Mouse (Mus musculus): ENCODE data around the gene Copz1. TPM values are rescaled to one million over a fixed set of nuclear protein-coding genes. Genes with fewer than 3 reads are reported as not detected.

The Copz1 gene
- polyA plus RNA-seq, 1 experiment: 191 TPM

GRCm38 (mm10) chr15:103292673-103293345 lies 20.3 kb downstream of the Copz1 start:
- Histone ChIP-seq H3K36me3 (ENCODE audit: control insufficient read depth, insufficient read depth) (peaks cover 83% of the 10 kb centered on the region), H3K27me3 (ENCODE audit: control insufficient read depth, insufficient read depth, insufficient read length) (no peaks in the 10 kb centered on the region), H3ac (ENCODE audit: control insufficient read depth, insufficient read length, low read depth) (no peak overlapping the region), H3K79me3 (ENCODE audit: low read depth) (no peaks in the 10 kb centered on the region), H3K79me2 (ENCODE audit: control insufficient read depth, insufficient read depth) (peaks cover 10% of the 10 kb centered on the region), H3K4me3 (ENCODE audit: insufficient read depth, poor library complexity, severe bottlenecking) (no peak overlapping the region)
- TF ChIP-seq MAX (IDR thresholded peaks at IDR 0.05) (no peak), CEBPB (IDR thresholded peaks at IDR 0.05; ENCODE audit: low read depth) (no peak), USF1 (IDR thresholded peaks at IDR 0.05; ENCODE audit: low read depth) (no peak), MYOG (IDR thresholded peaks at IDR 0.05; ENCODE audit: control insufficient read depth, extremely low read depth, insufficient read length) (no peak), MYOD1 (IDR thresholded peaks at IDR 0.05; ENCODE audit: control insufficient read depth, insufficient read length, low read depth) (no peak), CTCF (IDR thresholded peaks at IDR 0.05; ENCODE audit: control insufficient read depth, insufficient read depth, insufficient read length) (no peak), FOSL1 (IDR thresholded peaks at IDR 0.05; ENCODE audit: insufficient read depth, low read length, poor library complexity, severe bottlenecking) (no peak)

GRCm38 (mm10) chr15:103293375-103293774 lies 20.9 kb downstream of the Copz1 start:
- Histone ChIP-seq H3K79me3 (ENCODE audit: low read depth) (no peaks in the 10 kb centered on the region), H3K36me3 (ENCODE audit: control insufficient read depth, insufficient read depth) (peaks cover 88% of the 10 kb centered on the region), H3ac (ENCODE audit: control insufficient read depth, insufficient read length, low read depth) (no peak overlapping the region), H3K79me2 (ENCODE audit: control insufficient read depth, insufficient read depth) (peaks cover 4% of the 10 kb centered on the region), H3K4me3 (ENCODE audit: insufficient read depth, poor library complexity, severe bottlenecking) (no peak overlapping the region), H3K27me3 (ENCODE audit: control insufficient read depth, insufficient read depth, insufficient read length) (no peaks in the 10 kb centered on the region)
- TF ChIP-seq FOSL1 (IDR thresholded peaks at IDR 0.05; ENCODE audit: insufficient read depth, low read length, poor library complexity, severe bottlenecking) (no peak), MYOG (IDR thresholded peaks at IDR 0.05; ENCODE audit: control insufficient read depth, extremely low read depth, insufficient read length) (no peak), MYOD1 (IDR thresholded peaks at IDR 0.05; ENCODE audit: control insufficient read depth, insufficient read length, low read depth) (no peak), MAX (IDR thresholded peaks at IDR 0.05) (no peak), USF1 (IDR thresholded peaks at IDR 0.05; ENCODE audit: low read depth) (no peak), CEBPB (IDR thresholded peaks at IDR 0.05; ENCODE audit: low read depth) (no peak), CTCF (IDR thresholded peaks at IDR 0.05; ENCODE audit: control insufficient read depth, insufficient read depth, insufficient read length) (no peak)

DNA sequence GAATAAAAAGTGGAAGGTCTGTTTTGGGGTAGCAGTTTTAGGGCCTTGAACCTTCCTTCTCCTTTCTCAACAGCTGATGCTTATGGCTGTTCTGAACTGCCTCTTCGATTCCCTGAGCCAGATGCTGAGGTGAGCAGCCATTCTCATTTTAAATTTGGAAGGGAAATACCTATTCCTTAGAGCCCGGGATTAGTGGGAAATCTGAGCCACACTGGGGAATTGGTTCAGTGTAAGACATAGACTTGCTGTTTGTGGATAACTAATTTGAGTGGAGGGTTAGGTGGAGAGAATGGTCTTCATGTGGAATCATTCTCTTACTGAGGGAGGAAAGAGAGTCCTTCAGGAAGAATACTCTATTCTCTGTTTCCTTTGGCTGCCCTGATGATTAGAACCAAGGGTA lies 22.1 kb downstream of the Copz1 start:
- no peak overlapping the region for H3K4me3 ChIP-seq (ENCODE audit: insufficient read depth, poor library complexity, severe bottlenecking)
- H3ac ChIP-seq (ENCODE audit: control insufficient read depth, insufficient read length, low read depth): no peak overlapping the region
- peaks cover 91% of the 10 kb centered on the region for H3K36me3 ChIP-seq (ENCODE audit: control insufficient read depth, insufficient read depth)
- no peaks in the 10 kb centered on the region for H3K27me3 ChIP-seq (ENCODE audit: control insufficient read depth, insufficient read depth, insufficient read length)
- no peaks in the 10 kb centered on the region for H3K79me3 ChIP-seq (ENCODE audit: low read depth)
- no peak for TF ChIP-seq FOSL1 (IDR thresholded peaks at IDR 0.05; ENCODE audit: insufficient read depth, low read length, poor library complexity, severe bottlenecking)
- no peak for TF ChIP-seq MYOG (IDR thresholded peaks at IDR 0.05; ENCODE audit: control insufficient read depth, extremely low read depth, insufficient read length)
- TF ChIP-seq MYOD1 (IDR thresholded peaks at IDR 0.05; ENCODE audit: control insufficient read depth, insufficient read length, low read depth): no peak
- no peak for TF ChIP-seq MAX (IDR thresholded peaks at IDR 0.05)
- TF ChIP-seq CTCF (IDR thresholded peaks at IDR 0.05; ENCODE audit: control insufficient read depth, insufficient read depth, insufficient read length): no peak
- no peak for TF ChIP-seq CEBPB (IDR thresholded peaks at IDR 0.05; ENCODE audit: low read depth)
- TF ChIP-seq USF1 (IDR thresholded peaks at IDR 0.05; ENCODE audit: low read depth): no peak
- no peaks in the 10 kb centered on the region for H3K79me2 ChIP-seq (ENCODE audit: control insufficient read depth, insufficient read depth)

GRCm38 (mm10) chr15:103295851-103296250 lies 23.3 kb downstream of the Copz1 start:
- Histone ChIP-seq H3K79me3 (ENCODE audit: low read depth) (no peaks in the 10 kb centered on the region), H3K79me2 (ENCODE audit: control insufficient read depth, insufficient read depth) (no peaks in the 10 kb centered on the region), H3K27me3 (ENCODE audit: control insufficient read depth, insufficient read depth, insufficient read length) (no peaks in the 10 kb centered on the region), H3ac (ENCODE audit: control insufficient read depth, insufficient read length, low read depth) (no peak overlapping the region), H3K4me3 (ENCODE audit: insufficient read depth, poor library complexity, severe bottlenecking) (no peak overlapping the region), H3K36me3 (ENCODE audit: control insufficient read depth, insufficient read depth) (peaks cover 84% of the 10 kb centered on the region)
- TF ChIP-seq MYOG (IDR thresholded peaks at IDR 0.05; ENCODE audit: control insufficient read depth, extremely low read depth, insufficient read length): no peak
- no peak for TF ChIP-seq CTCF (IDR thresholded peaks at IDR 0.05; ENCODE audit: control insufficient read depth, insufficient read depth, insufficient read length)
- no peak for TF ChIP-seq CEBPB (IDR thresholded peaks at IDR 0.05; ENCODE audit: low read depth)
- no peak for TF ChIP-seq MAX (IDR thresholded peaks at IDR 0.05)
- no peak for TF ChIP-seq USF1 (IDR thresholded peaks at IDR 0.05; ENCODE audit: low read depth)

GRCm38 (mm10) chr15:103297313-103297712 lies 24.8 kb downstream of the Copz1 start:
- no peak for TF ChIP-seq MAX (IDR thresholded peaks at IDR 0.05)
- TF ChIP-seq MYOG (IDR thresholded peaks at IDR 0.05; ENCODE audit: control insufficient read depth, extremely low read depth, insufficient read length): no peak
- TF ChIP-seq FOSL1 (IDR thresholded peaks at IDR 0.05; ENCODE audit: insufficient read depth, low read length, poor library complexity, severe bottlenecking): no peak
- no peak for TF ChIP-seq MYOD1 (IDR thresholded peaks at IDR 0.05; ENCODE audit: control insufficient read depth, insufficient read length, low read depth)
- TF ChIP-seq USF1 (IDR thresholded peaks at IDR 0.05; ENCODE audit: low read depth): no peak
- no peaks in the 10 kb centered on the region for H3K79me3 ChIP-seq (ENCODE audit: low read depth)
- no peak overlapping the region for H3K4me3 ChIP-seq (ENCODE audit: insufficient read depth, poor library complexity, severe bottlenecking)
- H3K36me3 ChIP-seq (ENCODE audit: control insufficient read depth, insufficient read depth): peaks cover 72% of the 10 kb centered on the region
- H3K79me2 ChIP-seq (ENCODE audit: control insufficient read depth, insufficient read depth): no peaks in the 10 kb centered on the region
- H3K27me3 ChIP-seq (ENCODE audit: control insufficient read depth, insufficient read depth, insufficient read length): no peaks in the 10 kb centered on the region
- H3ac ChIP-seq (ENCODE audit: control insufficient read depth, insufficient read length, low read depth): no peak overlapping the region

DNA sequence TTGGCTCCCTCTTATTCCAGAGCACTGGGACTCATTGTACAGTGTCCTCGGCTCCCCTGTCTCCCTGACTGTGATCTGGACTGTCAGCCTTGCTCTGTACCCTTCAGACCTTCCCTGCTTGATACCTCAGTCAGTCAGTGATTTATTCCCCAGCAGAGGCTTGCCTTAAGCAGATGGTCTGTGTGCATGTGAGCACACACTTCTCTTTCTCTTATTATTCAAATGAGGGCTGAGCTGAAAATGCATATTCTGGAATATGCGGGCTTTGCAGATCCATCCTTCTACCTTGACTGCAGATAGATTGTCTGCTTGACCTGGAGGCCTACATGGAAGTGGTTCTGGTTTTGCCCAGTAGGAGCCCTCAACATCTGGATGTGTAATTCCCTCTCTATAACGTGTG lies 25.5 kb downstream of the Copz1 start:
- Histone ChIP-seq H3ac (ENCODE audit: control insufficient read depth, insufficient read length, low read depth) (no peak overlapping the region), H3K4me3 (ENCODE audit: insufficient read depth, poor library complexity, severe bottlenecking) (no peak overlapping the region), H3K79me3 (ENCODE audit: low read depth) (no peaks in the 10 kb centered on the region), H3K79me2 (ENCODE audit: control insufficient read depth, insufficient read depth) (no peaks in the 10 kb centered on the region), H3K27me3 (ENCODE audit: control insufficient read depth, insufficient read depth, insufficient read length) (no peaks in the 10 kb centered on the region), H3K36me3 (ENCODE audit: control insufficient read depth, insufficient read depth) (peaks cover 66% of the 10 kb centered on the region)
- no peak for TF ChIP-seq FOSL1 (IDR thresholded peaks at IDR 0.05; ENCODE audit: insufficient read depth, low read length, poor library complexity, severe bottlenecking)

Measured in C2C12 (cell line).